Mouse (Mus musculus) liver, postnatal 0 days (tissue): ENCODE results near the gene Plekhb1. TPM values are rescaled to one million over a fixed set of nuclear protein-coding genes. Genes with fewer than 3 reads are reported as not detected.

Experiments used
- ATAC-seq: fragments of 200-750 bp; cut with Nextera tagmentation; 2 replicates; pipeline ENCODE4 v1.8.0; 2017; ENCODE audit warnings: mild to moderate bottlenecking, moderate library complexity
- DNase-seq: peaks from one replicate; pipeline ENCODE4 v3.0.0-alpha.2; 2016
- H3K27ac ChIP-seq: fragments of 300-500 bp; sonication (generic); 2 replicates; pipeline ENCODE4 v1.5.1; 2014; ENCODE audit warnings: antibody characterized with exemption, moderate library complexity, mild to moderate bottlenecking, low read depth
- H3K27me3 ChIP-seq: fragments of 300-500 bp; sonication (generic); 2 replicates; pipeline ENCODE4 v1.6.1; 2014; ENCODE audit warnings: low read length, control low read depth, mixed read lengths; ENCODE audit not compliant: insufficient read depth
- H3K36me3 ChIP-seq: fragments of 300-500 bp; sonication (generic); replicated peaks from 2 replicates; pipeline ENCODE4 v1.6.1; 2014; ENCODE audit warnings: mild to moderate bottlenecking, control low read depth, low read length, moderate library complexity, mixed read lengths; ENCODE audit not compliant: insufficient read depth
- H3K4me1 ChIP-seq: fragments of 300-500 bp; sonication (generic); 2 replicates; pipeline ENCODE4 v1.6.1; 2014; ENCODE audit warnings: antibody characterized with exemption, mild to moderate bottlenecking, control low read depth; ENCODE audit not compliant: insufficient read depth
- H3K4me2 ChIP-seq: fragments of 300-500 bp; sonication (generic); 2 replicates; pipeline ENCODE4 v1.6.1; 2014; ENCODE audit warnings: low read depth, mild to moderate bottlenecking, low read length, moderate library complexity, mixed read lengths
- H3K4me3 ChIP-seq: fragments of 300-500 bp; sonication (generic); 2 replicates; pipeline ENCODE4 v1.5.1; 2014; ENCODE audit warnings: low read depth, low read length
- H3K9ac ChIP-seq: fragments of 300-500 bp; sonication (generic); replicated peaks from 2 replicates; pipeline ENCODE4 v1.6.1; 2014; ENCODE audit warnings: mild to moderate bottlenecking, moderate library complexity
- H3K9me3 ChIP-seq: fragments of 300-500 bp; sonication (generic); 2 replicates; pipeline ENCODE4 v1.6.1; 2016; ENCODE audit warnings: mild to moderate bottlenecking, control low read depth, low read length, mixed read lengths
- CTCF ChIP-seq: sonication (generic); IDR thresholded peaks from 2 replicates; pipeline ENCODE4 v1.5.1; 2016; ENCODE audit warnings: antibody characterized with exemption, low read depth
- EP300 ChIP-seq: IDR thresholded peaks from 2 replicates; pipeline ENCODE4 v1.6.1; 2016; ENCODE audit warnings: antibody characterized with exemption, low read depth, mild to moderate bottlenecking
- WGBS: fragments of 180-500 bp; shearing (Covaris S2); extraction: QIAGEN DNeasy Blood & Tissue Kit; methylation state at CpG from one replicate; pipeline ENCODE4 v1.1.7; 2014; ENCODE audit not compliant: insufficient replicate concordance; 5-methylcytosine and 5-hydroxymethylcytosine counted together
- polyA plus RNA-seq: library from polyadenylated mRNA; unstranded; fragments of >200 nt; fragmentation: Nextera tagmentation; extraction: Ambion mirVana; gene quantifications from 2 replicates; pipeline ENCODE4 v1.2.1, GENCODE M21; 2015

Plekhb1 gene
- polyA plus RNA-seq, 1 experiment from 2014 or later, result 0.72 TPM

DNA sequence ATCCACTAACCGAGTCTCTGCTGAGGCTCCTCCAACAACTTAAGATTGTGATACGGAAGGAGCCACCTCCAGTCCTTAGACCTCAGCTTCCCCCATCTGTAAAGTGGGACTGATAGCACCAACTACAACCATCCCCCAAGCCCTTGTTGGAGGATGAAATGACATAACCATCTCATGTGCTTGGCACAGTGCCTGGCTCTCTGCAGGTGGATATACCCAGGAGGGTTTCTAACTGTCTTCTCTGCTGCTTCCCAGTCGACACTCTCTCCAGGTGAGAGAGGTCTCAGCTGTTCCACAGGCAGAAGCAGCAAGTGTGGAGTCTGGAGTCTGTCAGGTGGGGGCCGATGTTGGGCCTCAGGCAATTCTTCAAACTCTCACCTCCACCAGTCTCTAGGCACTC lies 11.2 kb downstream of the Plekhb1 start:
- Histone ChIP-seq H3K9ac (no peak overlapping the region), H3K4me2 (no peak overlapping the region), H3K36me3 (no peaks in the 10 kb centered on the region), H3K9me3 (no peaks in the 10 kb centered on the region), H3K27ac (no peak overlapping the region), H3K4me3 (no peak overlapping the region), H3K4me1 (no peaks in the 10 kb centered on the region), H3K27me3 (no peaks in the 10 kb centered on the region)
- 34% methylated on average over 4 of the region's 4 CpGs for WGBS
- ATAC-seq, result no peak
- TF ChIP-seq EP300 (no peak), CTCF (no peak)
- DNase-seq, result no peak

DNA sequence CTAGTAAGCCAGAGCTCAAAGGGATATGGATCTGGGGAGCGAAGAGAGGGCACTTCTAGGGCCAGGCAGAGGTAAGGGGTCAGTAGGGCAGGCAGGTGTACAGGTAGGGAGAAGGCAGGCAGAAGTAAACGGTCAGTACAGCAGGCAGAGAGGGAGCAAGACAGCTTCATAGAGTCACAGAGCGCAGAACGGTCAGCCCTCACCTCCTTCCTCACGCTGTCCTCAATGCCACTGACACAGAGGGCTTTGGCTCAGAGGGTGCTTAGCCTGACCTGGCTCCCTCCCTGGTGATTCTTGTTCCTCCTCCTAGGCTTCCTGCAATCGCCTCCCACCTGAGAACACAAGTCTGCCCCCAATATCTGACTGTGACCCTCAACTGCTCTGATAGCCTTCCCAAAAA lies 11.8 kb downstream of the Plekhb1 start:
- 79% methylated on average over 6 of the region's 6 CpGs for WGBS
- Histone ChIP-seq H3K4me2 (no peak overlapping the region), H3K9me3 (no peaks in the 10 kb centered on the region), H3K9ac (no peak overlapping the region), H3K27me3 (no peaks in the 10 kb centered on the region), H3K27ac (no peak overlapping the region), H3K4me3 (no peak overlapping the region), H3K4me1 (peaks cover 1% of the 10 kb centered on the region), H3K36me3 (no peaks in the 10 kb centered on the region)
- TF ChIP-seq CTCF (no peak), EP300 (no peak)
- ATAC-seq (no peak), DNase-seq (no peak)

DNA sequence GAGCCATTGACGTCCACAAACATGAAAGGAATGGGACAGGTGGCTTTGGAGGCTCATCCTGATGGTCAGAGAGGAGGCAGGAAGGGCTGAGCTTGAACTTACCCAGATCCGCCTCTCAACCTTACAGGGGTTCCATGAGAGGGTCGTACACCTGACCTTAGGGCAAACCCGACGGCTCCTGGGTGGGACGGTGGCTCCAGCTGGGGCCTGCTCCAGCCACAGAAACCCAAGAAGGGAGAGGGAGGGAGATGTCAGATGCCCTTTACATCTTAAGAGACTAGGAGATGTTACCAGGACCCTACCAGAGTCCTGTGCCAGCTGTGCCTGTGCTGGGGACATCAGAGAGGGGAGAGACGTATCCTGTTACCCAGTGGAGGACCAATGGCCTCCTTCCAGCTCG lies 12.4 kb downstream of the Plekhb1 start:
- DNase-seq (no peak), ATAC-seq (no peak)
- no peak overlapping the region for H3K9ac ChIP-seq

DNA sequence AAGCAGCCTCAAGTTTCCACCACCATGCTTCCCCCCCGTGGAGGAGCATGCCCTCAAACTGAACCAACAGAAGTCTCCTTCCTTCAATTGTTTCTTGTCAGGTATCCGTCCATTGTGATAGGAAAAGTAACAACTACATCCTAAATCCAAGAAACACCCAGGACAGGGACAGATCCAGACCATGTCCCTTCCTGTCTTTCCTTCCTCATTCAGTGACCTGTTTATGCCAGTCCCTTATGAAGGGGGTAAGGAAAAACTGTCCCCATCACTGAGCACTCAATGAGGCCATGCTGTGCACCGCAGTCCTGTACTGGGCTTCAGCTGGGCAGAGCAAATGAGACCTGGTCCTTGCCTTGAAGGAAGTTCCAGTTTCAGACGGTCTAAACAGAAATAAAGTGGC lies 13.1 kb downstream of the Plekhb1 start:
- no peak for DNase-seq
- H3K4me1 ChIP-seq, result peaks cover 4% of the 10 kb centered on the region
- 63% methylated on average over 4 of the region's 4 CpGs for WGBS
- H3K9ac ChIP-seq, result no peak overlapping the region
- no peaks in the 10 kb centered on the region for H3K27me3 ChIP-seq
- H3K36me3 ChIP-seq, result no peaks in the 10 kb centered on the region
- TF ChIP-seq CTCF (no peak), EP300 (no peak)
- H3K4me3 ChIP-seq, result no peak overlapping the region
- no peak overlapping the region for H3K4me2 ChIP-seq
- no peak overlapping the region for H3K27ac ChIP-seq
- ATAC-seq, result no peak
- H3K9me3 ChIP-seq, result no peaks in the 10 kb centered on the region

More for the DNA sequence above, 12.4 kb downstream of the Plekhb1 start:
- Histone ChIP-seq H3K27ac (no peak overlapping the region), H3K4me1 (peaks cover 4% of the 10 kb centered on the region), H3K4me3 (no peak overlapping the region), H3K4me2 (no peak overlapping the region), H3K9me3 (no peaks in the 10 kb centered on the region), H3K27me3 (no peaks in the 10 kb centered on the region), H3K36me3 (no peaks in the 10 kb centered on the region)
- no peak for TF ChIP-seq EP300
- TF ChIP-seq CTCF, result no peak
- WGBS, result 83% methylated on average over 8 of the region's 8 CpGs

DNA sequence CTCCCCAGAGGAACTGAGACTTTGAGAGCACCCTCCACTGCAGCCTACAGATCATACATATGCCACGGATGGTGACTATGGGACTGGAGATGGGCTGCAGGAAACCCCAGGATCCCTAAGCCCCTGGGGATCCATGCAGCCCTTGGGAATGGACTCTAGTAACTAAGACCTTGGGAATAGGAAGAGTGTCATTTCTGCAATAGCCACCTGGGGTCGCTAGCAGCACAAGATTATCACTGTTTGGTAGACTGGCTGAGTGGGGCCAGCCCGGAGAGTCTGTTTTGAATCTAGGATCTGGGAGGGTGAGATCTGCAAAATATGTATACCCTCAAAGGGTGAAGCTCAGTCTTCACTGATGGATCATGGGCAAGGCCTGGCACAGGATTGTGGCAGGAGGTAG lies 17.1 kb downstream of the Plekhb1 start:
- no peak overlapping the region for H3K4me3 ChIP-seq
- H3K27me3 ChIP-seq, result no peaks in the 10 kb centered on the region
- ATAC-seq (peak; percentile 55), DNase-seq (peak; percentile 81)
- 32% methylated on average over 3 of the region's 3 CpGs for WGBS
- TF ChIP-seq CTCF (peak; percentile 84), EP300 (no peak)
- H3K27ac ChIP-seq, result no peak overlapping the region
- H3K4me2 ChIP-seq, result no peak overlapping the region
- H3K4me1 ChIP-seq, result peaks cover 4% of the 10 kb centered on the region
- H3K9me3 ChIP-seq, result no peaks in the 10 kb centered on the region
- H3K9ac ChIP-seq, result no peak overlapping the region
- peaks cover 9% of the 10 kb centered on the region for H3K36me3 ChIP-seq

DNA sequence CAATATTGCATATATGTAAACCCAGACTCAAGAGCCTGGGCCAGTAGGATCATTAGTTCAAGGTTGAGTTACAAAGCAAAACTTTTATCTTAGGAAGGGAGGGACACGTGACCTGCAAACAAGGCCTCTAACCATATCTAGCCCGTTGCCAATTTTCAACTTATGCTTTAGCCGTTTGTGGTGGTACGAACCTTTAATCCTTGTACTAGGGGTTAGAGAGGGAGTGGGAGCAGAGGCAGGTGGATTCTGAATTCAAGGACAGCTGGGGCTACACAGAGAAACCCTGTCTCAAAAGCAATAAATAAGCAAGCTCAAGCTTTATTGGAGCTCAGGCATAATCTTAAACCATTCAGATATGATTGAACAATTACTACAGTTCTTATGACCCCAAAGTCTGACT lies 19.8 kb downstream of the Plekhb1 start:
- peaks cover 4% of the 10 kb centered on the region for H3K4me1 ChIP-seq
- no peak for DNase-seq
- 74% methylated on average over 4 of the region's 4 CpGs for WGBS

DNA sequence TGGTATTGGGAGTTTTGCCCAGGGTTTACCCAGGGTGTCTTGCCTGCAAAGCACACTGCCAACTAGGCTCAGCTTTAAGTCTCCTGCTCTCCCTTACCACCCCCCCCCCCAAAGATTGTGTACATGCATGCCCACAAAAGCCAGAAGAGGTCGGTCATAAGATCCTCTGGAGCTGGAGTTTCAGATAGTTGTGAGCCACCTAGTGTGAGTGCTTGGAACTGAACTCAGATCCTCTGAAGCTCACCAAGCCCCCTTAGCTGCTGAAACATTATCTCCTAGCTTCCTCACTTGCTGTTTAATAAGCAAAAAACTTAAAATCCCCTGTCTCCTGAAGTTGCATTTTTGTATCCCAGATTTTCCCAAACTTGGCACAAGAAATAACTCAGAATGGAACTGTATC lies 24.6 kb downstream of the Plekhb1 start:
- no peak for DNase-seq
- no peak for TF ChIP-seq EP300
- TF ChIP-seq CTCF, result peak; percentile 74
- WGBS, result 3% methylated on average over 1 of the region's 1 CpGs

More for the DNA sequence above, 19.8 kb downstream of the Plekhb1 start:
- H3K27me3 ChIP-seq, result no peaks in the 10 kb centered on the region
- H3K4me2 ChIP-seq, result no peak overlapping the region
- H3K9ac ChIP-seq, result no peak overlapping the region
- peaks cover 16% of the 10 kb centered on the region for H3K36me3 ChIP-seq
- TF ChIP-seq CTCF (no peak), EP300 (no peak)
- H3K4me3 ChIP-seq, result no peak overlapping the region
- H3K27ac ChIP-seq, result no peak overlapping the region
- no peaks in the 10 kb centered on the region for H3K9me3 ChIP-seq
- ATAC-seq, result no peak

More for the DNA sequence above, 24.6 kb downstream of the Plekhb1 start:
- no peak for ATAC-seq
- no peak overlapping the region for H3K4me3 ChIP-seq
- H3K27ac ChIP-seq, result no peak overlapping the region
- H3K4me2 ChIP-seq, result no peak overlapping the region
- no peak overlapping the region for H3K9ac ChIP-seq
- H3K9me3 ChIP-seq, result no peaks in the 10 kb centered on the region
- H3K27me3 ChIP-seq, result no peaks in the 10 kb centered on the region
- peaks cover 30% of the 10 kb centered on the region for H3K36me3 ChIP-seq
- H3K4me1 ChIP-seq, result no peaks in the 10 kb centered on the region
